Mouse (Mus musculus) retina, adult 2 months (tissue): ENCODE data around the gene Camkmt.

Experiments used
- DNase-seq: peaks from one replicate; pipeline ENCODE4 v3.0.0-alpha.2; 2012; ENCODE audit warnings: low read depth, low spot score

Camkmt gene

DNA sequence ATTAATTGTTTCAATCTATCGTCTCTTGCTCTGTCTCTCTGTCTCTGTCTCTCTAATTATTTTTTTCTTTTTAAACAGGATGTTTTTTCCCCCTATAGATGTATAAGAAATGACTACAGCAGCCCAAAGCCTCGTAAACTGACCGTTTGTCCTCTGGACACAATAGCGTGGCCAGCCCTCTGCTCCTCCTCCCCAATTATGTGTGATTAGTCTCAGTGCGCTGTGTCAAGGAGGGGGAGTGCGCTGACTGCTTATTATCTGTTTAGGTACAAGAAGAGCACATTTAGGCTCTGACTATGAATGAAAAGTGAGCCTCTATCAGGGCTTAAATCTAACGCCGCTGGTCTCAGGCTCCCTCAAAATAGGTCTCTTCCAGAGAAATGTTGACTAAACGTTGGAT lies 368.2 kb downstream of the Camkmt start:
- no peak for DNase-seq

DNA sequence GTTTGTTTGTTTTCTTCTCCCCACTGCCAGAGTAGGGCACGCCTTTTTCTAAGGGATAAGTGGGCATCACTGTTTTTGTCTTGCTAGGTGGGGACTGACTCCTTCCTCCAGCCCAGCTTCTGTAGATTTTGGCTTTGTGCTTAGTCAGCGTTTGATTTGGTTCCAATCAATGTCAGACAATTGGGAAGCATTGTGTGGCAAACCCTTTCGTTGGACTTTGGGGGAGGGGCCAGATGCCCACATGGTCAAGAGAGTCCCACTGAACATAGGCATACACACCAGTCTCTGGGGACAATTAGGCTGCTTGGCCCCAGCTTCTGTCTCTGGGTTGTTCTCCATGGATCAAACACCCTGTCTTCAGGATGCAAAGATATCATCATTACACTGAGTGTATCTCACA lies 371.2 kb downstream of the Camkmt start:
- no peak for DNase-seq

DNA sequence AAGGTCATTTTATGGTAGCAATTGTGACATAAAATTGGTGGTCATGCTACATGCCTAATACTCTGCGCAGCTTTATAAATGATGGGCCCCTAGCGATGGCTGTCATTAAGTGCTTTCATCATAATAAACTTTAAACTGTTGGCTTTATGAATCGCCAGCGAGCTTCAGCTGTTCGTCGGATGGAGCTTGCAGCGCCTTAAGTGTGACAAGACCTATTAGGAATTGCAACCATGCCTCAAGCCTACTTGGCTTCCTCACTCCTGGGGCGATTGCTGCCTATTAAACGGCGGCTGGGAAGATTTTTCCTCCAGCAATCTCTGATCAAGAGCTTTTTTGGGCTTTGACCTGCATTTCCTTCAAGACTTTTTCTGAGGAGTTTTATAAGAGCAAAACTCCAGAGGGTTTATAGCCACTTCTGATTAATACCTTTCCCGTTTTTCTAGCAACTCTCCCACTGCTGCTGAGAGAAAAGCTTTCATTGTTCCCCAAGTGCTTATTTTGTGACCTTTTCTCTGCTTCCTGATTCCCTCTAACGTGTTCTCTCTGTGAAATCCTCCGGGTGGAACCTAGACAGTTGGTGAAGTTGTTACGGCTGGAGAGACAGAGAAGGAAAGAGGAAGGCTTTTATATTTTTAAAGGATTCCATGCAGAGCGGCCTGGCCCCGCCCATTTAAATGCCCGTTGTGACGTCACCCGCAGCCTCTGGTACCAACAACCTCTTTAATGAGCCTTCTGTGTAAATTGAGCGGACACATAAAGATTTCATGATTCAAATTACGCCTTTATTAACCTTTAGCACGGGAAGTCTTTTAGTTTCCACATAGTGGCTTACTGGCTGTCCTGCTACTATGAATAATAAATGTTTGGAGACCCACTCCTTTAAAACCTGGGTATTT lies 373.4 kb downstream of the Camkmt start:
- DNase-seq = no peak

DNA sequence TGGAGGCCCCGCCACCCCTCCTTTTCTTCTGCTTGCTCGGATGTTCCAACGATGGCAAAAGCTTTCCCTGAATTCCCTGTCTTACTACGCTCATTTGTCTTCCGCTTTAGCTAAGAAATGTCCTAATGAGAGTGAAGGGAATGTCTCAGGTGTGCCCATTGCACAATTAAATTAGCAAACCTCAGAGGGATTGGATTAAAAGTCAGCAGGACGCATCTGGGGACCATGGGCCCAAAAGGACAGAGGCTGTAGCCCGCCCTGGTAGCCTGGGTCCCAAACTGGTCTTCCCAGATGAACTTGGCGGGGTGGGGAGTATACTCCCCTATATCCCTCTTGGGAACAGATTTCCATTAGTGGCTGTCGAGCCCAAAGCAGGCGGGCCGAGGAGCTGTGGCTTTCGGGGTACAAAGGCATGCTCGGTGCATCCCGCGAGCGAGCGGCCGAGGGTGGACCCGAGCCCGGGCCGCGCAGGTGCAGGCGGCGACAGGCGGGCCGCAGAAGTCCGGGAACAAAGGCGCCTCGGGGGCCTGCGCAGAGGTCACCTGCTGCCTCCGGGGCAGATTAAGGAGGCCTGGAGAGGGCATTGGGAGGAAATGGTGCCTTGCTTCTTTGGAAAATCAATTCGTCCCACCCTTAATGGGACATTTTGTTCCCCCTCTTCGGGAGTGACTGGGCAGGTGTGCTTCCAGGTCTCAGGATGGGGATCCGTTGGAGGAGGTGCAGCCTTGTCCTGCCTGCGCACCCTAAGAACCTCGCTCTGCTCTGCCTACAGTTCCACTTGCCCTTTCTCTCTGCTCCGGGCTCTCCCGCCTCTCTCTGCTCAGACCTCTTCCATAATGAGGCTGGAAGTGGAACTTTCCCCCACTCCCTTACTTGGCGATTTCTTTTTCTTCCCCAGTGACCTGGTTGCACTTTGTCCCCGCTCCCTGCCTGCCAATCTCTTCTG lies 374.4 kb downstream of the Camkmt start:
- DNase-seq = no peak

DNA sequence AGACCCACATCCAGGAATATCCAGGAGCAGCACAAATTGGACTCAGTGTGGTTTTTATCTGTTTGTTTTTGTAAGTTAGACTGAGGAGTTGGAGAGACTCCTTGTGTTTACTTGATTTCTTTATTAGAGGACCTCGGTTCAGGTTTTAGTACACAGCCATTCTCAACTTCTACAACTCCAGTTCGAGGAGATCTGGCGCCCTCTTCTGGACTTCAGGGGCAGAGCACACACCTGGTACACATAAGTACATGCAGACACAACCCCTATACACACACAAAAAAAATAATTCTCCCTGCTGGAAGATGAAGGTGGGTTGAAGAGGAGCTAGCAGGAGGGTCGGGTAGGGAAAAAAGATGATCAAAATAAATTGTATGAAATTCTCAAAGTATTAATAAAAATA lies 379.4 kb downstream of the Camkmt start:
- no peak for DNase-seq

DNA sequence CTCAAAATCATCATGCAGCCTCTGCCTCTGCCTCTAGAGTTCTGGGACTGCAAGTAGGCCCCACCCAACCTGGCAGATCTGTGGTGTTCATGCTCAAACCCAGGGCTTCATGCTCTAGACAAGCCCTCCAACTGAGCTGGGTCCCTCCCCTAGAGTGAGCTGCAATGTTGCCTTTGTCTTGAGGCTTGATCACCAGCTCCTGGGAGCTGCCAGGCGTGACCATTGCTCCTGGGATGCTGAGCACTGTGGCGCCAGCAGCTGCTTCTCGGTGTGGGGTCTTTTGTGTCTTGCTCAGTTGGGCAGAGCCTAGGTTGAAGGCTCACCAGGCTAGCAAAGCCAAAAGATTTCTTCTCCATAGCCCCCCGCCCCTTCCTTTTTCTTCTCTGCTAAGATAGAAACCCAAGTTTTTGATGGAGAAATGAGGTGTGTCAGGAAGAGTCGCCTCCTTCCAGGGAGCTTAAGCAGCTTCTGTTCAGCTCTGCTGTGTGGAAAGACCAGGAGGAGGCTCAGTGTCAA lies 382.4 kb downstream of the Camkmt start:
- DNase-seq = no peak

DNA sequence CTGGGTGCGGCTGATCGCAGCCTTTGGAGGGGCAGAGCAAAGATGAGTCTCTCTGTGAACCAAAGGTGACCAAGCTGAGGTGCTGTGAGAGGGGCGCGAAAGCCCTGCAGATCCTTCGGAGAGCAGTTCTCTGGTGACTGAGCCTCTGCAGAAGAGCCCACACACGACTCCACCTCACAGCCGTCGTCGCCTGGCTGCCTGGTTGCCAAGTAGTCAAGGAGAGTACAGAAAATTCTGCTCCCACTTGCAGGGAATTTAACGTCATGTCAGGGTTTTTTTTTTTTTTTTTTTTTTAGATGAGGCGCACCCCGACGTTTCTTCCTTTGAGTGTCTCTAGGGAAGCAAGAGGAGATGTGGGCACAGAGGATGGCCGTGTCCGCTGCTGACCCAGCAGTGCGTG lies 382.9 kb downstream of the Camkmt start:
- no peak for DNase-seq

DNA sequence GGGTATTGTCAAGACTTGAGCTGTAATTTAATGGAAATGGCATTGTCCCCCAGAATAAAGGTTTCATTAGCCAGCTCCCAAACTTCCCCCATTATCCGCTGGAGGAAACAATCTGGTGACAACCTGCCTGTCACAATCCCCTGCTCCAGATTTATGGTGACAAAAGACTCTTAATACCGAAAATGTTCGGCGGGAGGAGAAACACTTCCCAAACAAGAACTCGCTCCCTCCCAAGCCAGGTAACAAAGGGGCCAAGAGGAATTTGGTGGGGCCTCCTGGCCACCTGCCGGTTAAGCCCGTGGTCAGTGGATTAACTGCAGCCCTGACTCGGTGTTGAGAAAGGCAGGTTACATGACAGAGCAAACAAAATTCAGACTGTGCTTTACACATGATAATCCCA lies 383.5 kb downstream of the Camkmt start:
- no peak for DNase-seq

DNA sequence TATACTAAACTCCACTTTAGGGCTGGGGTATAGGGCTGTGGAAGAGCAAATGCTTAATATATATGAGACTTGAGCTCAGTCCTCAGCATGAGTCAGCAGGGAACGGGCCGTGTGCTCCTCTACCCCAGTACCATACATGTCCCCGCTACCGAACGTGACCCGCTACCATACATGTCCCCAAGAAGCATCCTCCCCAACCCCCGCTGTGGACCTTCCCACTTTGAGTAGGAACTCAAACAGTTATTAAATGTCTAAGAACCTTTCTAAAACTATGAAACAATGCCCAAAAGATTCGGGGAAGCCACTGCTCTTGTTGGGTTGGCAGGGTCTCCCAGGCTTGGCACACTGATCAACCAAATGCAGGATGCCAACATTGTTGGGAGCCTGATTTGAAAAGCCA lies 390.9 kb downstream of the Camkmt start:
- DNase-seq = no peak

DNA sequence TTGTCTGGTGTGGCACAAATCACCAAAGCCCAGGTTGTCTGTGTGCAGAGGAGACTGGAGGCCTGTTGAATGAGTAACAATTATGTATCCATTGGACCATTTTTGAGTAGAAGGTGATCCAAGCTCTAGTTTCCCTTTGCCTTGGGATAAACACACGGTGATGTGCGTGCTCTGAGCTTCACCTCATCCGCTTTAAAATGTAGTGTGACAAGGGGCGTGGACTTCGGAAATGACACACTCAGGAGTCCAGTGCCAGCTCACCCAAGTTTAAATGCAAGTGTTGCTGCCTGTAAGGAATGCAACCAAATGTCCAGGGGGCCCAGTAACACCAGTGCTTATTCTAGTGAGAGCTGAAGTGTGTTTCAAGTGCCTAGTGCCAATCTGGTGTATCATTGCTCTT lies 392.7 kb downstream of the Camkmt start:
- no peak for DNase-seq

DNA sequence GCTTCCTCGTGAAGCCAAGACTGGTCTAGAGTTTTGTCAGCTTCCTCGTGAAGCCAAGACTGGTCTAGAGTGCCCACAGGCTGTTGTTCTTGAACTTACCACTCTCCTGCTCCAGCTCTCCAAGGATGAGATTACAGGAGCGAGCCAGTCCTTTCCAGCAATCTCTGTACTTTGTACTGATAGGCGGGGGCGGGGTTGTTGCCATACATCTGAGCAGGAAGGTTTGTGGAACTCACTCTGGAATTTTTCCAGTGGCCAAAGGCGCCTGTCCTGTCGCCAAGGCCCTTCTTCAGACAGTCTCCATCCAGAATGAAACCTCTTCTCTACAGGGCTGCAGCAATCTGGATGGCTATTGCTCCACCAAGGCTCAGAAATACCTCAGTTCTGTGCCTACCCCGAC lies 393.7 kb downstream of the Camkmt start:
- no peak for DNase-seq

DNA sequence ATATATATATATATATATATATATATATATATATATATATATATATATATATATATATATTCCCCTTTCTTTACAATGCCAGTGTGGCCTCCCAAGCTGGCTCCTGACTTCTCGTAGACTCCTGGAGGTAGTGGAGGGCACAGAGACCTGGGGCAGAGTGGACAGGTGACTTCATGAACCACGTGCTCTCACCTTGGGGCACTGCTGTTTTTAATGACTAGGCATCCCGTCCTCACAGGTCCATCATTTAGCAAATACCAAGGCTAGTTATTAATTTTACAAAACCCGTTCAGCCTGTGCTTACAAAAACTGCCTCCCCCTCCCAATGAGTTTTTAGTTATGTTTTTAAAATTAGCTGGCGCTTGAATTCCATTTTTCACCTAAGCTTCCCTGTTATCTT lies 394.2 kb downstream of the Camkmt start:
- no peak for DNase-seq

DNA sequence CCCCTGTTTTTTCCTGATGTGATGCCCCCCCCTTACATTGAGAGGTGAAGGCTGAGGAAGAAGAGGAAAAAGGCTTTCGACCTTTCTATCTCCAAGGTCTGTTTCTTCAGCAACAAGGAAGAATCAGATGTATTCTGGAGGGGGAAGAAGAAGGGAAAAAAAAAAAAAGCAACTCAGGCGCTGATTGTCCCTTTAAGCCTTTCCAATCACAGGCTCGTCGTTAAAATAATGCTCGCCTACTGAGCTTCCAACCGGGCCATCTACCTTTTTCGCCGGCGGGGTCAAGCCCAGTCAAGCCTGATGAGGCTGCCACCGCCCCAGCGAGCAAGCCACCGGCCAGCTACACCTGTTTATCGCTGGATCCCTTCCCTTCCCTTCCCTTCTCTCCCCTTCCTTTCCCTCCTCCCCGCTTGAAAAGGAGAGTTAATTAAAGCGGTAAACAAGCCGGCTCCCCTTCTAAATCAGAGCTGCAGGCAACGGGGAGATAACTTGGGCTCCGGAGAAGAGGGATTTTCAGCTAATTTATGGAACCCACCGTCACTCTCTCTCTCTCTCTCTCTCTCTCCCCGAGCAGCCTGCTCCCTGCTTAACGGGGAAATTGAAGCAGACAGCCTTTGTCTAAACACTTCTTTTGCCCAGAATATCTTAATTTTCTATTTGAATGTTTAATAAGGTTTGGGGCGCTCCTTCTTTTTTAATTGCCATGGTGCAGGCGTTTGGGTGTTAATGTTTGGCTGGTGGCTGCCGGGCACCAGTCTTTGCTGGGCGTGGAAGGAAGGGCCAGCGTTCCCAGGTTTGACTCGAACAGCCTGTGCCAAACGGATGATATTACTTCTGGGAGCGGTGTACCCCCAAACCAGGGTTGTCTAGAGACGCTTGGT lies 395.0 kb downstream of the Camkmt start:
- DNase-seq = no peak

DNA sequence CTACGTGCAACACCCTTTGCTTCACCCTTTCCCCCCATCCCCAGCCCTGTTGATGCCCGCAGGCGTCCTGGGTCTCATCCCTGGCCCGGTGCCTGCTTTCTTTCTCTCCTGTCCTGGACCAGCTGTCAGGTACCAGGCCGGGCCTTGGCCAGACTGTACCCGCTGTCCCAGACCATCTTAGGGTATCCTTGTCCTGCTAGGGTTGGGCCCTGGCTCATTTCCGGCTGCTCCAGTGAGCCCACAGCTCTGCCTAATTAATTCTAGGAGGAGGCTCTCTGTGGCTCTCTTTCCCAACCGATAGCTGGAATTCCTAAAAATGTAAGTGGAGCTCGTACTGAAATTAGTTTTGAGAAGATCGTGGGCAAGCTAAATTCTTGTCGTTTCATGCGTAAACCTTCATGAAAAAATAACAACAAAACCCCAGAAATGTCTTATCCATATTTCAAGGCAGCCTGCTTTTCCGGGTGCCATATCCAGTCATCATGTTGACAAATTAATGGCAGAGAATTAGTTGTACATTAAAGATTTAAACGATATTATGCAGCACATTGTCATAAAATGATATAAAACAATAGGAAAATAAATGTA lies 395.7 kb downstream of the Camkmt start:
- DNase-seq = no peak

DNA sequence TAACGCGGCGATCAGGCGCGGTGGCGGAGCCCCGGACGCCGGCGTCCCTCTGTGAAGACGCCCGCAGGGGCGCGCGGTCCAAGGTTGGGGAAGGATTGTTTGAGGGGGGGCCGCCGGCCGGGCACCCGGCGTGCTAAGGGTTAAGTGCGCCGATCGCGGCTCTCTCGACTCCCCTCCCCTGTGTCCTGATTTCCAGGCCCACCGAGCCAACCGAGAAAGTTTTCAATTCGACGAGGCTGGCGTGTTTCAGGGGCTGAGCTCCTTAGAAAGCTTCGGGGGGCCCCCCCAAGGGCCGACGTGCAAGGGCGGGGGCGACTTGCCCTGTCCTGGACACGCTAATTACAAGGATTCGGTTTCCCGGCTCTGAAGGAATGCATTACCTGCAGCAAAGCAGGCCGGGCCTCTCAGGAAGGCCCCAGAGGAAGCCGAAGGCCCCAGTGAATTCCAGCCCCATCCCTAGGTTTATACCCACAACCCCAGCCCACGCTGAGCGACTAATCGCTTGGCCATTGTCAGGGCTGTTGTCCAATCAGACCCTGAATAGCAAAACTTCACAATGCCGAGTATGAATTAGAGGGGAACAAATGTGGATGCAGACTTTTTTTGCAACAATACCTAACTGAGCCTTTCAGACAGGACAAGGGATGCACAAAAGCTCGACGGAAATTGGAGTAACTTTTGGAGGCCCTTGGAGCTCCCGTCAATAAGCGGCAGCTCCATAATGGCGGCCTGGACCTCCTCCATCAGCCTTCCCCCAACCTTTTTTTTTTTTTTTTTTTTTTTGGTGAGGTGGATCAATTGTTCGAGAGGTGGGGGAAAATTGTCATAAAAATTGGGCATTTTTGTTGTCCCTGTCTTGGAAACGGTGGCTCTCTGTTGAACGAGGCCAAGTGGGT lies 396.5 kb downstream of the Camkmt start:
- no peak for DNase-seq

DNA sequence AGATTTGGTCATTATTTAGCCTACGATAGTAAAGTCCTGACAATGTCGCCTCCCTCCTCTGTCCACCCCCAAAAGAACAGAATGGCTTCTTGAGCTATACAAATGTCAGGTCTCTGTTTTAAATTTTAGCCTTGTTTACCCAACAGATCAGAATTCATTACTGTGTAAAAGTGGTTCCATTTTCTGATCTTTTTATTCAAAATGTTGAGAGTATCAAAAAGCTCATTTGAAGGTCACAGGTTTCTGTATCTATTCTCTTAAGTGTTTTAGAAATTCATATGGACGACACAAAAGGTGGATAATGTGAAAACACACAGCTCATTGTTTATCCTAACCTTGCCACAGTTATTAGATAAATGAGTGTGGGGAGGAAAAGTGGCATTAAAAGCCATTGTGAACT lies 397.2 kb downstream of the Camkmt start:
- DNase-seq = no peak

DNA sequence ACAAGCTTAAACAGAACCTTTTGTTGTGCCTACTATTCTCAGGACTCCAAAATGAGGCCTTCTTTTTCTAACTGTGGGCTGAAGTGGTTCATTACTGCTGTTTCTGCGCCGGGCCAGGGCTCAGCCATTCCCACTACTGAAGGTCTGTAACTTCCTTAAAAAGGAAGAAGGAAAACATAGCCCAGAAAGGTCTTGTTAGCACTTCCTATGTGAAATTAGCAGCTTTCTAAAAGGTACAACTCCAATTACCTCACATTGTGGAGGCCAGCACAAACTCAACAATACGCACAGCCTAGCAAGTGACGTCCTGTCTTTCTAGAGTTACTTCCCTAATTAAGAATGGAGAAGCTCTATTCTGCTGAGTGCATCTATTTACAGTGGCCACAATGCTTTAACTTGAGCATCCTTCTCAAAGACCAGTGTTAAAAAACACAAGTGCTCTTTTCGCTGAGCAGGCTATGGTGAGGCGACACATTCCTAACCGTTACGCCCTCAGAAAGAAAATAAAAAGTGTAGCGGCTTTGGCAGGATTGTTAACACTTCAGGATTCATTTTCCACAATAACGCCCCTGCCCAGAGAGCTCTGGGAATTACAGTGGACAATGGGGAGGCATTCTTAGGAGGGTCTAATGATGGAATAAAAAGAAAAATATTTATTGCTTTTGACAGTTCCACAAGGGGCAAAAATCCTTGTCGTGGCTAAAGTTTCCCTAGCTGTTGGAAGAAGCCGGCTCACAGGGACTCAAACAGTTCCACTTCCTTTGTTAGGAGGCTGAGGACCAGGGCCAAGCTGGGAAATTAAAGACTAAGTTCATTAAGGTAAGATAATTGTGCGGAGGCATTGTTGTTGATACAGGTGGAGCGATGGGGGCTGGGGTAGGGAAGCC lies 398.5 kb downstream of the Camkmt start:
- no peak for DNase-seq

DNA sequence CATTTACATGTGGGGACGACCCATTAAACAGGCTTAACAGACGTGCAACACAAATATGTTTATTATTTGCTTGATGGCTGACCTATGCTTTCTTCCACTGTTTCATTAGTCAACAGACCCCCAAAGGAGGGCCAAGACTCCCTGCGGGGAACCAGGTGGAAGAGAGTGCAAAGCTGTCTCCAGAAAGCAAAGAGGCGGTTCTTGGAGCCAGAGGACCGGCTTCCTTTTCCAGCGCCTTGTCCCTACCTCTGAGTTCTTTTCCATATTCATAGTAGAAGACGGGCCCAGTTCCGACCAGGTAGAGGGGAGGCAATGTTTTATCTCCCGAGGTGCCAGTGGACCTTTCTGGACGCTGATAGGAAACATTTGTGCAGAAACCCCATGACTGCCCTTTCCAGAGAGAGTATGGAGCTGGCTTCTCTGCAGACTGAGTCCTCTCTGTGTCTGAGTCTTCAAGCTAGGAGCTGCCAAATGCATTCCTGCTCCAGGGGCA lies 399.2 kb downstream of the Camkmt start:
- DNase-seq = no peak

DNA sequence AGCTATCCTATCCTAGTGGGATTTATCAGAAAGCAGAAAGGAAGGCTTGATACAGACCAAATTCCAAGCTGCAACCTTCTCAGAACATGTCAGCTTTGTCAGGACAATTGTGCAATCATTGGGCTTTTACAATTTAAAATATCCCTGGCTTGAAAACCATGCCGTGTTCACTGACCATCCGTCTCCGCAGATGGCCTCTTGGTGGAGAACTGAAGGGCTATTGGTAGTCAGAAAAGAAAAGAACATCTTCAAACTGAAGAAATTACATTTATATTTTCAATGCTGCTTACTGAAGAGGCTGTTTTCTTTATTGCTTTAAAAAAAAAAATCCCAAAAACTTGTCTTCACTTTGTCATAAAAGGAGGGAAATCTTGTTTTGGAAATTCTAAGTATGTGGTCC lies 401.1 kb downstream of the Camkmt start:
- no peak for DNase-seq
